Mouse (Mus musculus) midbrain, embryonic 11.5 days (tissue): ENCODE data around the gene Fzd5. TPM values are rescaled to one million over a fixed set of nuclear protein-coding genes. Genes with fewer than 3 reads are reported as not detected.
A peak's percentile ranks its signal among the peaks of the same experiment; 100 is the strongest.

Experiments used
- ATAC-seq: fragments of 200-750 bp; cut with Nextera tagmentation; 2 replicates; pipeline ENCODE4 v1.8.0; 2017; ENCODE audit warnings: moderate TSS enrichment, moderate library complexity; ENCODE audit not compliant: low FRiP score
- DNase-seq: peaks from one replicate; pipeline ENCODE4 v3.0.0; 2015; ENCODE audit warnings: low spot score; ENCODE audit errors: missing footprints
- H3K27ac ChIP-seq: fragments of 300-500 bp; sonication (generic); 2 replicates; pipeline ENCODE4 v1.5.1; 2014; ENCODE audit warnings: low read depth, low read length
- H3K27me3 ChIP-seq: fragments of 300-500 bp; sonication (generic); 2 replicates; pipeline ENCODE4 v1.6.1; 2014; ENCODE audit warnings: mild to moderate bottlenecking, low read length, moderate library complexity, mixed read lengths; ENCODE audit not compliant: control insufficient read depth, insufficient read depth
- H3K36me3 ChIP-seq: fragments of 300-500 bp; sonication (generic); 2 replicates; pipeline ENCODE4 v1.6.1; 2014; ENCODE audit warnings: mild to moderate bottlenecking, low read length, moderate library complexity, mixed read lengths; ENCODE audit not compliant: control insufficient read depth, insufficient read depth
- H3K4me1 ChIP-seq: fragments of 300-500 bp; sonication (generic); 2 replicates; pipeline ENCODE4 v1.6.1; 2014; ENCODE audit warnings: low read length; ENCODE audit not compliant: control insufficient read depth, insufficient read depth
- H3K4me2 ChIP-seq: fragments of 300-500 bp; sonication (generic); 2 replicates; pipeline ENCODE4 v1.6.1; 2014; ENCODE audit warnings: mild to moderate bottlenecking, moderate library complexity
- H3K4me3 ChIP-seq: fragments of 300-500 bp; sonication (generic); 2 replicates; pipeline ENCODE4 v1.5.1; 2014; ENCODE audit warnings: low read depth, low read length
- H3K9ac ChIP-seq: fragments of 300-500 bp; sonication (generic); 2 replicates; pipeline ENCODE4 v1.6.1; 2014; ENCODE audit warnings: low read length
- H3K9me3 ChIP-seq: fragments of 300-500 bp; sonication (generic); 2 replicates; pipeline ENCODE4 v1.6.1; 2016; ENCODE audit warnings: low read length; ENCODE audit not compliant: control insufficient read depth
- WGBS: fragments of 180-500 bp; shearing (Covaris S2); extraction: QIAGEN DNeasy Blood & Tissue Kit; methylation state at CpG from one replicate; pipeline ENCODE4 v1.1.7; 2014; 5-methylcytosine and 5-hydroxymethylcytosine counted together
- polyA plus RNA-seq: library from polyadenylated mRNA; unstranded; fragments of >200 nt; fragmentation: Nextera tagmentation; extraction: Ambion mirVana; gene quantifications from 2 replicates; pipeline ENCODE4 v1.2.1, GENCODE M21; 2014

Fzd5 gene
- polyA plus RNA-seq, 1 experiment from 2014 or later: 0.52 TPM

GRCm38 (mm10) chr1:64755971-64756639, 18.6 kb upstream of the Fzd5 start:
- ATAC-seq (no peak), DNase-seq (no peak)
- H3K27me3 ChIP-seq: no peaks in the 10 kb centered on the region
- H3K4me1 ChIP-seq: no peaks in the 10 kb centered on the region
- H3K4me3 ChIP-seq: no peak overlapping the region
- H3K27ac ChIP-seq: no peak overlapping the region
- no peaks in the 10 kb centered on the region for H3K36me3 ChIP-seq
- no peak overlapping the region for H3K9ac ChIP-seq
- no peaks in the 10 kb centered on the region for H3K9me3 ChIP-seq
- H3K4me2 ChIP-seq: no peak overlapping the region
- WGBS: 69% methylated on average over 7 of the region's 7 CpGs

GRCm38 (mm10) chr1:64754658-64755057, 17.1 kb upstream of the Fzd5 start:
- Histone ChIP-seq H3K4me3 (no peak overlapping the region), H3K27me3 (no peaks in the 10 kb centered on the region), H3K9me3 (no peaks in the 10 kb centered on the region), H3K27ac (no peak overlapping the region), H3K4me2 (no peak overlapping the region), H3K36me3 (no peaks in the 10 kb centered on the region), H3K4me1 (no peaks in the 10 kb centered on the region), H3K9ac (no peak overlapping the region)
- no peak for DNase-seq
- ATAC-seq: no peak
- whole genome bisulfite sequencing: 87% methylated on average over 5 of the region's 5 CpGs

GRCm38 (mm10) chr1:64753668-64754067, 16.1 kb upstream of the Fzd5 start:
- Histone ChIP-seq H3K27ac (no peak overlapping the region), H3K4me1 (no peaks in the 10 kb centered on the region), H3K36me3 (no peaks in the 10 kb centered on the region), H3K4me3 (no peak overlapping the region), H3K9me3 (no peaks in the 10 kb centered on the region), H3K4me2 (no peak overlapping the region), H3K27me3 (no peaks in the 10 kb centered on the region), H3K9ac (no peak overlapping the region)
- DNase-seq (no peak), ATAC-seq (no peak)
- 75% methylated on average over 7 of the region's 7 CpGs for WGBS

- DNase-seq (no peak), ATAC-seq (no peak)
- Histone ChIP-seq H3K9me3 (no peaks in the 10 kb centered on the region), H3K27me3 (no peaks in the 10 kb centered on the region), H3K4me2 (no peak overlapping the region), H3K9ac (no peak overlapping the region), H3K4me1 (no peaks in the 10 kb centered on the region), H3K4me3 (no peak overlapping the region), H3K27ac (no peak overlapping the region), H3K36me3 (no peaks in the 10 kb centered on the region)
- 90% methylated on average over 8 of the region's 8 CpGs for WGBS
These were observed 15.6 kb upstream of the Fzd5 start for GRCm38 (mm10) chr1:64753109-64753508.

GRCm38 (mm10) chr1:64744616-64745015, 7.1 kb upstream of the Fzd5 start:
- no peak overlapping the region for H3K4me3 ChIP-seq
- no peak for ATAC-seq

GRCm38 (mm10) chr1:64742741-64743408, 5.3 kb upstream of the Fzd5 start:
- ATAC-seq (no peak), DNase-seq (no peak)
- Histone ChIP-seq H3K4me2 (no peak overlapping the region), H3K4me3 (no peak overlapping the region), H3K9ac (no peak overlapping the region), H3K4me1 (peaks cover 7% of the 10 kb centered on the region), H3K27me3 (0 out of 2 replicates have a peak, but pooled peaks cover 3% of the 10 kb centered on the region), H3K9me3 (no peaks in the 10 kb centered on the region), H3K27ac (no peak overlapping the region), H3K36me3 (no peaks in the 10 kb centered on the region)
- WGBS: 90% methylated on average over 18 of the region's 18 CpGs

More at GRCm38 (mm10) chr1:64744616-64745015, 7.1 kb upstream of the Fzd5 start:
- Histone ChIP-seq H3K27me3 (no peaks in the 10 kb centered on the region), H3K36me3 (no peaks in the 10 kb centered on the region), H3K4me1 (no peaks in the 10 kb centered on the region), H3K9me3 (no peaks in the 10 kb centered on the region), H3K4me2 (no peak overlapping the region), H3K9ac (no peak overlapping the region), H3K27ac (no peak overlapping the region)
- DNase-seq: no peak

- ATAC-seq (no peak), DNase-seq (peak; percentile 94)
- Histone ChIP-seq H3K36me3 (no peaks in the 10 kb centered on the region), H3K27me3 (peaks cover 32% of the 10 kb centered on the region), H3K4me1 (peaks cover 28% of the 10 kb centered on the region), H3K9me3 (no peaks in the 10 kb centered on the region), H3K4me3 (peak overlapping the region; percentile 58), H3K9ac (peak overlapping the region; percentile 37; the same call in 1 of the 2 replicates), H3K27ac (no peak overlapping the region), H3K4me2 (peak overlapping the region; percentile 97)
- under 1% methylated on average over 14 of the region's 14 CpGs for WGBS
These were observed 1.1 kb upstream of the Fzd5 start for GRCm38 (mm10) chr1:64738661-64739082.

- Histone ChIP-seq H3K9me3 (no peaks in the 10 kb centered on the region), H3K27ac (no peak overlapping the region), H3K4me1 (peaks cover 28% of the 10 kb centered on the region), H3K4me3 (peak overlapping the region; percentile 58), H3K27me3 (peaks cover 35% of the 10 kb centered on the region), H3K9ac (peak overlapping the region; percentile 37; the same call in 1 of the 2 replicates), H3K4me2 (peak overlapping the region; percentile 97), H3K36me3 (no peaks in the 10 kb centered on the region)
- DNase-seq: no peak
- ATAC-seq: no peak; the same call in 1 of the 2 replicates
- WGBS: 1% methylated on average over 11 of the region's 11 CpGs
These were observed 617 bp upstream of the Fzd5 start for GRCm38 (mm10) chr1:64738180-64738555.

GRCm38 (mm10) chr1:64736681-64737501, 660 bp downstream of the Fzd5 start:
- DNase-seq (peak; percentile 96), ATAC-seq (peak; percentile 1)
- no peaks in the 10 kb centered on the region for H3K9me3 ChIP-seq
- H3K9ac ChIP-seq: peak overlapping the region; percentile 55
- no peaks in the 10 kb centered on the region for H3K36me3 ChIP-seq
- H3K4me2 ChIP-seq: peak overlapping the region; percentile 97
- peak overlapping the region; percentile 58 for H3K4me3 ChIP-seq
- under 1% methylated on average over 55 of the region's 56 CpGs for WGBS
- H3K4me1 ChIP-seq: peaks cover 28% of the 10 kb centered on the region
- no peak overlapping the region for H3K27ac ChIP-seq
- H3K27me3 ChIP-seq: peaks cover 38% of the 10 kb centered on the region
